Mouse (Mus musculus) left cerebral cortex, postnatal 36 days (tissue): Measurements from ENCODE around the gene Cst9. TPM values are rescaled to one million over a fixed set of nuclear protein-coding genes. Genes with fewer than 3 reads are reported as not detected.

Experiments used
- DNase-seq, 2 experiments: peaks; one replicate each; pipeline ENCODE4 v3.0.0; 2021 to 2022; ENCODE audit warnings: low spot score in 2 of 2, mixed read lengths in 1 of 2
- intact Hi-C: fragments of 180-260 bp; cut with DNase I; formaldehyde crosslinking; loops from one replicate; pipeline ENCODE4 v1.15.1; 2025
- total RNA-seq, 2 experiments: library from RNA; stranded (reverse); gene quantifications; 2 replicates each; pipeline ENCODE4 v1.2.3; 2021

Cst9 gene
- total RNA-seq: not detected

- intact Hi-C loops: no loop called here
- no peak for DNase-seq
These were observed at the start of gene Cst9 for GRCm38 (mm10) chr2:148834912-148835311. Gene Cst9, plus strand, starts transcription at chr2:148835147.

DNA sequence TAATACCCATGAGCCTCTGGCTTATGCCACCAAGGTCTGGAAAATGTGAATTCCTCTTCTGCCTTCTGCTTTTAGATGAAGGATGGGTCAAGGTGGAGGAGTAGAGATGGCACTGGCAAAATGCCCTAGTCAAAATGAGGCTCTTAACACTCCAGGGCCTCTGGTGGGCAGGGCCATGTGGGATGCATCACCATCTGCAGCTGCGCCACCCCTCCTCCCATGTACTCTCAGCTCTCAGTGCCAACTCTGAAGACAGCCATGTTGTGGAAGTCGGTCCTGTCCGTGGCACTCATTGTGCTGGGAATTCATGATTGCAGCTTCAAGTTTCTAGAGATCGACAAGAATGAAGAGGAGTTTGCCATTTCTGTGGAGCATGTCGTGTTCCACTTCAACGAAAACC is 45.8 kb upstream of the Cst9 start, which contains the start of gene Cst12:
Cst12 (plus strand) TSS at position 220 of the 400 bp plus-strand sequence.
- intact Hi-C loops: no loop called here
- no peak for DNase-seq

- no peak for DNase-seq
- intact Hi-C loops: no loop called here
These were observed 36.5 kb upstream of the Cst9 start, which contains the start of gene Cst8 for GRCm38 (mm10) chr2:148798485-148798884. Gene Cst8, plus strand, starts transcription at chr2:148798785.

GRCm38 (mm10) chr2:148801491-148801921 is 33.4 kb upstream of the Cst9 start:
- intact Hi-C loops: no loop called here
- DNase-seq: no peak

- intact Hi-C loops: no loop called here
These were observed 28.3 kb upstream of the Cst9 start for GRCm38 (mm10) chr2:148806696-148807095.

DNA sequence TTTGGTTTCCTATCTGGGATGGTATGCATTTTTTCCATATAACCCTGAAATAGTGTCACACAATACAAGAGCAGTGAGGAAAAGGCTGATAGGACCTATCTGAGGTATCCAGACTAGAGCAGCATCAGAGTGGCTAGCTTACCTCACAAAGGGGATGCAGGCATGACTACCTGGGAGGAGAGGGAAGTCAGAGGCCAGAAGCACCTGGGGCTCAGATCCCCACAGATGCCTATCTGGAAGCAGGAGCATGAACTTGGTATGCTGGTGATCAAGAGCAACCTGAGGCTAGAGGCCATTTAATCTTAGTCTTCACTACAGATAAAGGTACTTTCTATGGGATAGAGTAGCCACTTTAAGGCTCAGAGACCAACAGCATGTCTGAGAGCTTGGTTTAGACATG is 15.0 kb upstream of the Cst9 start, which contains the start of gene Cst13:
Cst13 (plus strand) TSS at position 173 of the 400 bp plus-strand sequence.
- intact Hi-C loops: no loop called here
- DNase-seq: no peak

More at GRCm38 (mm10) chr2:148806696-148807095, 28.3 kb upstream of the Cst9 start:
- no peak for DNase-seq

DNA sequence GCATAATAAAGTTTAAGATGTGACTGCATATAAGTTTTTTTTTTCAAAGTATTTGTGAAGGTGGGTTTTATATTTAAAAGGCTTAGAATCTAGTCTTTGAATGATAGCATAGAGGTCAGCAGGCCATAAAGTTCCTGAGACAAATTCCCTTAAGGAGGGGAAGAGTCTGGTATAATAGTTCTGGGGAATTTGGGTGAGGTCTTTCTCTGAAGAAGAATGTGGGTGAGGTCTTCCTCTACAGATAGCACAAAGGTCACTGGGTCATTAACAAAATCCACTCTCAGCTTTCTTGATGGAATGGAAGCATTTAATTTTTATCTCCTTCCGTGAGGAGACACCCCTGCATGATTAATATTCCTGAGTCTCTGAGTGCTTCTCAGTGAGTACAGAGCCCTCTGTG is 9.0 kb upstream of the Cst9 start:
- intact Hi-C loops: no loop called here

DNA sequence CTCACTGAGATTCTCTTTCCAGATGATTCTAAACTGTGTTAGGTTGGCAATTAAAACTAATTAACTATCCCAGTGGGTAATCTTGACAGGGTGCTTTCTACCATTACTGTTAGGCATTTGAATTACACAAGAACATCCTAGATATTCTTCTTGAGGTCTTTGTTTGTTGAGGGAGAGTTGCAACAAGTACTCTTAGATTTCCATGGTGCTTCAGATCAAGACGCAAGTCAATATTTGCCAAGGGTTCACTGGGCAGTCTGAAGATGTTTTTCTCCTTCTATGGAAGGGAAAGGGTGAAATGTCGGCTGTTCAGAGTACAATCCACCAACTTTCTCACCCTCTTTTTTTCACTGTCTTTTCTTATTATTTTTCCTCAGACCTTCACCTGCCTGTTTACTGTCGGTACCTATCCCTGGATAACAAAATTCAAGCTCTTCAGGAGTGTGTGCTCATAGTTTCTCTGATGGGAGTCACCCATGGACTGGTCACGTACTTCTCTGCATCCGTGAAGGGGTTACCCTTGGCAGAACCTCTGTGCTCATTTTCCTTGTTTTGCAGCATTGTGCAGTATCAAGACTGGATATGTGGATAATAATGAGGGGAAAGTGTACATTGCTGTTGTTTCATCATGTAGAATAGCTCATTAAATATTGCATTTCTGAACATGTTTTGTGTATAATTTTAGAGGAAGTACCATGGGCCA is 3.3 kb downstream of the Cst9 start:
- no peak for DNase-seq
- intact Hi-C loops: no loop called here

More for the DNA sequence above, 9.0 kb upstream of the Cst9 start:
- DNase-seq: no peak

DNA sequence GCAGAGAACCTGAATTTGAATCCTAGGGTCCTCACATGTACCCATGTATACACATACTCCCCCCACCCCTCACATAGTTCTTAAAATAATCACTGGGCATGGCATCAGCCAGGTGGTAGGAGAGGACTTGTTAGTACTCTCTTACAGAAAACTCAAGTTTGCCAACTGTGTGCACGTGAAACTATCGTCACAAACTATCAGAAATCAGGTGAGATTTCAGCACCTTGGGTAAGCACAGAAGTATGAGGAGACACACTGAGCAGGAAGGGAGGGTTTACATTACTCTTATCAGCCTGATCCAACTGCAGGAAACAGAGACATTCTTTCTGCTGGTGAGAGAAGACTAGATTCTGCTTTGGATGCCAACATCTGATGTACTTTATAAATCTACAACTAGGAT is 4.3 kb downstream of the Cst9 start:
- intact Hi-C loops: no loop called here
- no peak for DNase-seq

GRCm38 (mm10) chr2:148851116-148851906 is 16.4 kb downstream of the Cst9 start:
- peak; percentile 70 to 83 for DNase-seq
- intact Hi-C loops: loop anchor here (1.0 to 10.0 kb wide), 3 partner anchors 51 to 177 kb away; partner anchors contain the start of genes Cstl1 and Nxt1

- DNase-seq: no peak
- intact Hi-C loops: loop anchor here (10.0 kb wide), 1 partner anchor 182 kb away; the partner anchor contains the start of gene Nxt1
These were observed 21.9 kb downstream of the Cst9 start for GRCm38 (mm10) chr2:148856630-148857400.

- no peak for DNase-seq
- intact Hi-C loops: loop anchor here (10.0 kb wide), 1 partner anchor 183 kb away; the partner anchor contains the start of gene Nxt1
These were observed 22.6 kb downstream of the Cst9 start for GRCm38 (mm10) chr2:148857506-148857905.

DNA sequence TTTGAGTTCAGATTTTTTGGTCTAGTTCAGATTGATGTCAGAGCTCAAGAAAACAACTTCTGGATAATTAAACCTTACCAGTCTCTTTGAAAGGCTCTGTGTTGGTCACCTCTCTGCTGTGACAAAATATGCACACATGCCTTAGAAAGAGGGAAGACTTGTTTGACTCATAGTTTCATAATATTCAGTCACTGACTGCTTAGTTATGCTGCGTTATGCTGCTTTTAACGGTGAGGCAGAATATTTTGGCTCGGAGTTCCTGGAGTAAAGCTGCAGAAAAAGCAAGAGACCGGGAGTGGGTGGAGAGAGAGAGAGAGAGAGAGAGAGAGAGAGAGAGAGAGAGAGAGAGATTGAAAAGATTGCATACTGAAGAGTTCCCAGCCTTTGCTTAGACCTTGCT is 26.0 kb downstream of the Cst9 start:
- no peak for DNase-seq
- intact Hi-C loops: no loop called here

GRCm38 (mm10) chr2:148861693-148862092 is 26.7 kb downstream of the Cst9 start:
- intact Hi-C loops: no loop called here
- DNase-seq: no peak

DNA sequence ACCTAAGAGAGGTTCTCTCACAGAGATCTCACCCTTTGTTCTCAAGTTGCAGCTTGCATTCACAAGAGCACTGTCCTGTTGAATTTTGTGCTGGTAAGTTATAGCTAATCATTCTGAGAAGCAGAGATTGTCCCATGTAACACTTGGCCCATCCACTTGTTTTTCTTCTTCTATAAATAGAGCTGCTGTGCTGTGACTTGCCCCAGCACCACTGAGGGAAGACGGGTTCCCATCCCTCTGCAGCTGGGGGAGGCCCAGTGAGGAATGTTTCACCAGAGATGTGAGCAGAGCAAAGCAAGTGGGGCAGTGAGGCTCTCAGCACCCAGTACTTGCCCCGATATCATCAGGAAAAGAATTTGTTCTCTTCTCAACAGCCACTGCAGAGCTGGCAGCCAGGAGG is 30.0 kb downstream of the Cst9 start, which contains the start of gene 9230104L09Rik:
9230104L09Rik (minus strand) TSS at position 73 of the 400 bp plus-strand sequence.
- DNase-seq: no peak
- intact Hi-C loops: no loop called here

DNA sequence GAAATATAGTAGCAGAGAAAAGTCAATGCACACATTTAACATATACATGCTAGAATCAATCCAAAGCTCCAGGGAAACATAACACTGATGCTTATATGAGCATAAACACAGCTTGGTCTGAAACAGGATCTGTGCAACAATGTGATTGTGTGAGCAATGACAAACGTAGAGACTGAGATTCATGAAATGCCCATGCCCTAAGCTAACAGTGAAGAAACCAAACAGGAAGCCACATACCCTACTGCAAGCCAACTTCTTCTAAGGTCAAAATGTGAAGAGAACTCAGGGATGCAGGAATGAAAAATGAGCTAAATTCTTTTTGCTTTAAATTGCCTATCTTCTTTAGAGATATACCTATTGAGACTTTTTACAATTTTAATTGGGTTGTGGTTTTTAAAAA is 34.0 kb downstream of the Cst9 start:
- intact Hi-C loops: no loop called here
- no peak for DNase-seq

- intact Hi-C loops: no loop called here
- no peak for DNase-seq
These were observed 35.6 kb downstream of the Cst9 start for GRCm38 (mm10) chr2:148870526-148870925.

DNA sequence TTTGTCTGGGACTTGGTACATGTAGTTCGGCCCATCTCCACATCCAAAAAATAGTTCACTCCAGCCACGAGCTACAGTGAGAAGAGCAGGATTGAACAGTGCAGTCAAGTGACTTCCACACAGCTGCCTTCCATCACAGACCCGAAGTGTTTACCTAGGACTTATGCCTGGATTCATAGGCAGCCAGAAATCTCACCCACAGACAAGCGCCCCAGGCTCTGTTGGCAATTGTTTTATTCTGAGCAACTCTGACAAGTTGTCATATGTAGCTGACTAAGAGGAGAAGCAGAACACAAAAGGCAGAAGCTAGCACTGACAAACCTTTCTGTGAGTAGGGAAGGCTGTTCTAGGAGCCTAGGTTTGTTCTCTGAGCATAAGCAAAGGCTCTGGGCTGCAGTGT is 37.9 kb downstream of the Cst9 start:
- DNase-seq: no peak
- intact Hi-C loops: no loop called here

GRCm38 (mm10) chr2:148874224-148874616 is 39.3 kb downstream of the Cst9 start:
- no peak for DNase-seq
- intact Hi-C loops: loop anchor here (2.0 kb wide), 2 partner anchors 17 to 21 kb away; no protein-coding TSS in a partner anchor
